Mouse (Mus musculus): Measurements from ENCODE around the gene Xpo6. TPM values are rescaled to one million over a fixed set of nuclear protein-coding genes. Genes with fewer than 3 reads are reported as not detected.

The Xpo6 gene
- total RNA-seq, 1 experiment from 2014 or later, result 76.0 TPM

Other genes starting within 250 kb of the Xpo6 start
- gene Gsg1l, start 118.1 kb downstream of the Xpo6 start, total RNA-seq (2017), result not detected in 2 replicates
- 5.2 and 5.7 TPM in 2 replicates for gene Sbk1, start 72.1 kb upstream of the Xpo6 start, total RNA-seq (2017)
- gene Lat, start 169.1 kb upstream of the Xpo6 start, total RNA-seq (2017), result 16.4 and 22.4 TPM in 2 replicates
- 5.6 and 11.3 TPM in 2 replicates for gene Spns1, start 176.9 kb upstream of the Xpo6 start, total RNA-seq (2017)
- 18.2 and 24.4 TPM in 2 replicates for gene Nfatc2ip, start 196.2 kb upstream of the Xpo6 start, total RNA-seq (2017)
- gene Cd19, start 214.4 kb upstream of the Xpo6 start, total RNA-seq (2017), result 0.32 TPM in 1 of 2 replicates, not detected in the other
- gene Rabep2, start 228.3 kb upstream of the Xpo6 start, total RNA-seq (2017), result 22.5 and 23.1 TPM in 2 replicates

All from common myeloid progenitor, adult 5-6 weeks (primary cell).